Mouse (Mus musculus) embryonic facial prominence, embryonic 11.5 days (tissue): ENCODE measurements around the gene Enox1. TPM values are rescaled to one million over a fixed set of nuclear protein-coding genes. Genes with fewer than 3 reads are reported as not detected.

ENCODE experiments used
- ATAC-seq: fragments of 200-750 bp; cut with Nextera tagmentation; replicated peaks from 2 replicates; pipeline ENCODE4 v1.8.0; 2017; ENCODE audit warnings: low read depth; ENCODE audit not compliant: insufficient number of reproducible peaks, low FRiP score, low TSS enrichment
- DNase-seq: peaks from one replicate; pipeline ENCODE4 v3.0.0-alpha.2; 2015; ENCODE audit warnings: low spot score
- H3K27ac ChIP-seq: fragments of 300-500 bp; sonication (generic); replicated peaks from 2 replicates; pipeline ENCODE4 v1.5.1; 2014; ENCODE audit warnings: mild to moderate bottlenecking, low read depth, low read length, control low read depth
- H3K27me3 ChIP-seq: fragments of 300-500 bp; sonication (generic); 2 replicates; pipeline ENCODE4 v1.6.1; 2014; ENCODE audit warnings: mild to moderate bottlenecking, low read length, moderate library complexity, mixed read lengths; ENCODE audit not compliant: control insufficient read depth, insufficient read depth
- H3K36me3 ChIP-seq: fragments of 300-500 bp; sonication (generic); replicated peaks from 2 replicates; pipeline ENCODE4 v1.6.1; 2014; ENCODE audit warnings: low read depth, mild to moderate bottlenecking, low read length, moderate library complexity, mixed read lengths; ENCODE audit not compliant: control insufficient read depth, insufficient read depth
- H3K4me1 ChIP-seq: fragments of 300-500 bp; sonication (generic); 2 replicates; pipeline ENCODE4 v1.6.1; 2014; ENCODE audit warnings: low read length, mixed read lengths; ENCODE audit not compliant: control insufficient read depth, insufficient read depth
- H3K4me2 ChIP-seq: fragments of 300-500 bp; sonication (generic); 2 replicates; pipeline ENCODE4 v1.6.1; 2014; ENCODE audit warnings: low read depth, mild to moderate bottlenecking, control low read depth, low read length, moderate library complexity
- H3K4me3 ChIP-seq: fragments of 300-500 bp; sonication (generic); 2 replicates; pipeline ENCODE4 v1.5.1; 2014; ENCODE audit warnings: low read depth, low read length, control low read depth
- H3K9ac ChIP-seq: fragments of 300-500 bp; sonication (generic); replicated peaks from 2 replicates; pipeline ENCODE4 v1.6.1; 2014; ENCODE audit warnings: mild to moderate bottlenecking, control low read depth, low read length
- H3K9me3 ChIP-seq: fragments of 300-500 bp; sonication (generic); replicated peaks from 2 replicates; pipeline ENCODE4 v1.6.1; 2016; ENCODE audit warnings: mild to moderate bottlenecking, low read length, inconsistent platforms, mixed read lengths; ENCODE audit not compliant: control insufficient read depth
- WGBS: fragments of 180-500 bp; shearing (Covaris S2); extraction: QIAGEN DNeasy Blood & Tissue Kit; methylation state at CpG from one replicate; pipeline ENCODE4 v1.1.7; 2014; 5-methylcytosine and 5-hydroxymethylcytosine counted together
- polyA plus RNA-seq: library from polyadenylated mRNA; unstranded; fragments of >200 nt; fragmentation: Nextera tagmentation; extraction: Ambion mirVana; gene quantifications from 2 replicates; pipeline ENCODE4 v1.2.1, GENCODE M21; 2014

Enox1 gene
- polyA plus RNA-seq, 1 experiment from 2014 or later, result 9.6 TPM

GRCm38 (mm10) chr14:77608182-77608839, 451.7 kb downstream of the Enox1 start:
- no peak for DNase-seq
- Histone ChIP-seq H3K27ac (no peak overlapping the region), H3K4me1 (no peaks in the 10 kb centered on the region), H3K4me3 (no peak overlapping the region), H3K36me3 (no peaks in the 10 kb centered on the region), H3K27me3 (no peaks in the 10 kb centered on the region), H3K9me3 (no peaks in the 10 kb centered on the region), H3K4me2 (no peak overlapping the region), H3K9ac (no peak overlapping the region)
- ATAC-seq, result no peak
- WGBS, result 77% methylated on average over 5 of the region's 5 CpGs

- no peak overlapping the region for H3K4me3 ChIP-seq
- 94% methylated on average over 16 of the region's 16 CpGs for WGBS
- ATAC-seq, result no peak
Observed at GRCm38 (mm10) chr14:77615201-77615600, 458.6 kb downstream of the Enox1 start.

GRCm38 (mm10) chr14:77617250-77617649, 460.7 kb downstream of the Enox1 start:
- no peaks in the 10 kb centered on the region for H3K27me3 ChIP-seq
- no peaks in the 10 kb centered on the region for H3K4me1 ChIP-seq
- DNase-seq, result peak; percentile 18
- H3K9ac ChIP-seq, result no peak overlapping the region
- no peak overlapping the region for H3K4me3 ChIP-seq
- ATAC-seq, result no peak
- no peaks in the 10 kb centered on the region for H3K9me3 ChIP-seq
- no peak overlapping the region for H3K27ac ChIP-seq
- no peak overlapping the region for H3K4me2 ChIP-seq
- 32% methylated on average over 6 of the region's 6 CpGs for WGBS
- H3K36me3 ChIP-seq, result no peaks in the 10 kb centered on the region

More at GRCm38 (mm10) chr14:77615201-77615600, 458.6 kb downstream of the Enox1 start:
- no peaks in the 10 kb centered on the region for H3K36me3 ChIP-seq
- no peak overlapping the region for H3K4me2 ChIP-seq
- no peak overlapping the region for H3K27ac ChIP-seq
- H3K4me1 ChIP-seq, result no peaks in the 10 kb centered on the region
- DNase-seq, result no peak
- H3K9me3 ChIP-seq, result no peaks in the 10 kb centered on the region
- no peaks in the 10 kb centered on the region for H3K27me3 ChIP-seq
- no peak overlapping the region for H3K9ac ChIP-seq

GRCm38 (mm10) chr14:77618131-77618805, 461.7 kb downstream of the Enox1 start:
- no peak overlapping the region for H3K9ac ChIP-seq
- no peak overlapping the region for H3K4me2 ChIP-seq
- H3K36me3 ChIP-seq, result no peaks in the 10 kb centered on the region
- no peaks in the 10 kb centered on the region for H3K9me3 ChIP-seq
- no peak overlapping the region for H3K4me3 ChIP-seq
- H3K4me1 ChIP-seq, result no peaks in the 10 kb centered on the region
- WGBS, result 79% methylated on average over 12 of the region's 13 CpGs
- DNase-seq (no peak), ATAC-seq (no peak; the same call in 1 of the 2 replicates)
- no peaks in the 10 kb centered on the region for H3K27me3 ChIP-seq
- no peak overlapping the region for H3K27ac ChIP-seq

GRCm38 (mm10) chr14:77621473-77622264, 465.1 kb downstream of the Enox1 start:
- no peak overlapping the region for H3K4me2 ChIP-seq
- H3K4me1 ChIP-seq, result no peaks in the 10 kb centered on the region
- H3K4me3 ChIP-seq, result no peak overlapping the region
- no peak overlapping the region for H3K27ac ChIP-seq
- DNase-seq (no peak), ATAC-seq (no peak)
- 70% methylated on average over 4 of the region's 4 CpGs for WGBS
- no peaks in the 10 kb centered on the region for H3K9me3 ChIP-seq
- H3K27me3 ChIP-seq, result no peaks in the 10 kb centered on the region
- no peak overlapping the region for H3K9ac ChIP-seq
- no peaks in the 10 kb centered on the region for H3K36me3 ChIP-seq

GRCm38 (mm10) chr14:77626557-77627507, 470.3 kb downstream of the Enox1 start:
- Histone ChIP-seq H3K4me1 (no peaks in the 10 kb centered on the region; the same call in 1 of the 2 replicates), H3K27me3 (no peaks in the 10 kb centered on the region), H3K36me3 (no peaks in the 10 kb centered on the region), H3K4me2 (no peak overlapping the region), H3K9me3 (no peaks in the 10 kb centered on the region), H3K9ac (no peak overlapping the region), H3K4me3 (no peak overlapping the region), H3K27ac (no peak overlapping the region)
- DNase-seq (peak; percentile 30), ATAC-seq (no peak)
- WGBS, result 50% methylated on average over 12 of the region's 12 CpGs

- no peaks in the 10 kb centered on the region; the same call in 1 of the 2 replicates for H3K4me1 ChIP-seq
- DNase-seq, result no peak
- H3K4me2 ChIP-seq, result no peak overlapping the region
- H3K27ac ChIP-seq, result no peak overlapping the region
- no peaks in the 10 kb centered on the region for H3K27me3 ChIP-seq
- no peaks in the 10 kb centered on the region for H3K9me3 ChIP-seq
- 86% methylated on average over 10 of the region's 10 CpGs for WGBS
- ATAC-seq, result no peak
- no peak overlapping the region for H3K4me3 ChIP-seq
- H3K36me3 ChIP-seq, result no peaks in the 10 kb centered on the region
- no peak overlapping the region for H3K9ac ChIP-seq
Observed at GRCm38 (mm10) chr14:77632466-77633171, 476.1 kb downstream of the Enox1 start.
